Mouse (Mus musculus) right cerebral cortex, postnatal 10 days (tissue): Measurements from ENCODE around the gene Lemd1.
"Not testable (repeated sequence)": the region's sequence is repeated elsewhere in the genome, so short reads cannot be mapped to it uniquely, and the experiment has no call there.

Experiments
- DNase-seq, 2 experiments: peaks; one replicate each; pipeline ENCODE4 v3.0.0; 2021; ENCODE audit warnings: low spot score in 2 of 2

The Lemd1 gene

GRCm38 (mm10) chr1:132245010-132245409 lies 53.8 kb downstream of the Lemd1 start:
- no peak for DNase-seq

GRCm38 (mm10) chr1:132246137-132246536 lies 54.9 kb downstream of the Lemd1 start:
- DNase-seq: peak; percentile 35 to 47

- DNase-seq: no peak
Measured at GRCm38 (mm10) chr1:132246641-132247040, 55.4 kb downstream of the Lemd1 start.

GRCm38 (mm10) chr1:132254467-132254866 lies 63.2 kb downstream of the Lemd1 start:
- DNase-seq: no peak

GRCm38 (mm10) chr1:132260331-132260730 lies 69.1 kb downstream of the Lemd1 start:
- DNase-seq: no peak

GRCm38 (mm10) chr1:132261058-132261457 lies 69.8 kb downstream of the Lemd1 start:
- no peak for DNase-seq

- no peak for DNase-seq
Measured at GRCm38 (mm10) chr1:132263618-132264017, 72.4 kb downstream of the Lemd1 start.

GRCm38 (mm10) chr1:132264577-132264976 lies 73.3 kb downstream of the Lemd1 start:
- DNase-seq: no peak

GRCm38 (mm10) chr1:132265211-132265859 lies 74.1 kb downstream of the Lemd1 start:
- DNase-seq: no peak

GRCm38 (mm10) chr1:132265936-132266335 lies 74.7 kb downstream of the Lemd1 start:
- no peak for DNase-seq

GRCm38 (mm10) chr1:132266791-132267557 lies 75.7 kb downstream of the Lemd1 start:
- no peak for DNase-seq

GRCm38 (mm10) chr1:132267959-132268358 lies 76.7 kb downstream of the Lemd1 start:
- DNase-seq: peak; percentile 51 to 69

- peak; percentile 63 to 70 for DNase-seq
Measured at GRCm38 (mm10) chr1:132268418-132269060, 77.3 kb downstream of the Lemd1 start.

GRCm38 (mm10) chr1:132271237-132271636 lies 80.0 kb downstream of the Lemd1 start:
- no peak for DNase-seq

GRCm38 (mm10) chr1:132276694-132277093 lies 85.5 kb downstream of the Lemd1 start:
- no peak for DNase-seq

- no peak for DNase-seq
Measured at GRCm38 (mm10) chr1:132277124-132277523, 85.9 kb downstream of the Lemd1 start.

GRCm38 (mm10) chr1:132280636-132281035 lies 89.4 kb downstream of the Lemd1 start:
- not testable (repeated sequence) for DNase-seq

- no peak for DNase-seq
Measured at GRCm38 (mm10) chr1:132281523-132282176, 90.4 kb downstream of the Lemd1 start.

- DNase-seq: no peak
Measured at GRCm38 (mm10) chr1:132282177-132282536, 90.9 kb downstream of the Lemd1 start.

- DNase-seq: no peak
Measured at GRCm38 (mm10) chr1:132283018-132283417, 91.8 kb downstream of the Lemd1 start.

GRCm38 (mm10) chr1:132286735-132287134 lies 95.5 kb downstream of the Lemd1 start:
- no peak for DNase-seq

- DNase-seq: no peak
Measured at GRCm38 (mm10) chr1:132287445-132287844, 96.2 kb downstream of the Lemd1 start.
